Mouse (Mus musculus): ENCODE measurements around the gene Stk35. TPM values are rescaled to one million over a fixed set of nuclear protein-coding genes. Genes with fewer than 3 reads are reported as not detected.

The Stk35 gene
- polyA plus RNA-seq, 1 experiment: 8.9 TPM

DNA sequence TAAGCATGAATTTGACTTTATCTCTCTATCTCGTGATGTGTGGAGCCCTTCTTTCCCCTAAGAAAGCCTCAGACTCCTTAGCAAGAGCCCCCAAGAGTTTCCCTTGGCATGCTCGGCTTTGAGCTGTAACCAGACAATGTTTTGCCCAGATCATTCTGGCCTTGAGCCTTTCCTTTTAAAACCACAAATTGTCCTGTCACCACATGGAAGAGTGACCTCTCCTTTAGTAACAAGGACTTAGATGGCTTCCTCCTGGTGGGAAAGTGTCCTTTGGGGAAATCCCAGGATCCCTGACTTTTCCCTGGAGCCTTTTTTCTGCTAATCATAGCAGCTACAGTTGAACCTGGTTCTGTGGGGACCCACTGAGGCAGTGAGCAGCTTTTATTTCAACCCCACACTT lies 19.2 kb downstream of the Stk35 start:
- H3K36me3 ChIP-seq (ENCODE audit: control insufficient read depth, insufficient read depth, low read length): no peaks in the 10 kb centered on the region; the same call in 1 of the 2 replicates
- no peaks in the 10 kb centered on the region; the same call in 1 of the 2 replicates for H3K4me1 ChIP-seq (ENCODE audit: control insufficient read depth, insufficient read depth, insufficient read length)
- 66% methylated on average over 2 of the region's 2 CpGs for WGBS
- H3K4me3 ChIP-seq (ENCODE audit: extremely low read depth, insufficient read depth, insufficient read length): no peak overlapping the region
- no peak for DNase-seq (ENCODE audit: low read depth in 1 of 2, low spot score in 2 of 2)
- TF ChIP-seq POLR2A (IDR thresholded peaks at IDR 0.05; ENCODE audit: low read depth, low read length) (no peak), CTCF (IDR thresholded peaks at IDR 0.05; ENCODE audit: extremely low read depth, insufficient read depth, insufficient read length, insufficient replicate concordance) (no peak)
- H3K27ac ChIP-seq (ENCODE audit: insufficient read depth, low read length): no peak overlapping the region
- H3K27me3 ChIP-seq (ENCODE audit: control insufficient read depth, insufficient read depth, low read length): no peaks in the 10 kb centered on the region

DNA sequence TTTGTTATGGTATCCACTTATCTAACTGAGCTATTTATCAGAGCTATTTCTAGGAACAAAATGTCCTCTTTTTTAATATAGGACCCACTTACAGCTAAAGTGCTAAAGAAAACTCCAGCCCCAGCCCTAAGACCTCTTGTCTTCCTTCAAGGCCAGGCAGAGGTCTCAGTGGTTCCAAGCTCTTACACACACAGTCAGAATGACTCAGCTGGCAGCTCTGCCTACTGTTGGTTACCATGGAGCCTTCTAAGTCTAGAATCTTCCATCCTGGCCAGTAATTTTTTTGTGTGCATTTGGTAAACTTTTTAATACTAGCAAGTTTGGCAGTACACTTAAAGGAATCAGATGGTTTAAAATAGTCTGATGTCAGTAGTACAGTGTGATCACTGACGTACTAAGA lies 19.6 kb downstream of the Stk35 start:
- Histone ChIP-seq H3K27me3 (ENCODE audit: control insufficient read depth, insufficient read depth, low read length) (no peaks in the 10 kb centered on the region), H3K4me3 (ENCODE audit: extremely low read depth, insufficient read depth, insufficient read length) (no peak overlapping the region), H3K4me1 (ENCODE audit: control insufficient read depth, insufficient read depth, insufficient read length) (no peaks in the 10 kb centered on the region; the same call in 1 of the 2 replicates), H3K36me3 (ENCODE audit: control insufficient read depth, insufficient read depth, low read length) (no peaks in the 10 kb centered on the region; the same call in 1 of the 2 replicates), H3K27ac (ENCODE audit: insufficient read depth, low read length) (no peak overlapping the region)
- no peak for TF ChIP-seq POLR2A (IDR thresholded peaks at IDR 0.05; ENCODE audit: low read depth, low read length)
- TF ChIP-seq CTCF (IDR thresholded peaks at IDR 0.05; ENCODE audit: extremely low read depth, insufficient read depth, insufficient read length, insufficient replicate concordance): no peak
- no peak for DNase-seq (ENCODE audit: low read depth in 1 of 2, low spot score in 2 of 2)
- WGBS: 94% methylated on average over 1 of the region's 1 CpGs

DNA sequence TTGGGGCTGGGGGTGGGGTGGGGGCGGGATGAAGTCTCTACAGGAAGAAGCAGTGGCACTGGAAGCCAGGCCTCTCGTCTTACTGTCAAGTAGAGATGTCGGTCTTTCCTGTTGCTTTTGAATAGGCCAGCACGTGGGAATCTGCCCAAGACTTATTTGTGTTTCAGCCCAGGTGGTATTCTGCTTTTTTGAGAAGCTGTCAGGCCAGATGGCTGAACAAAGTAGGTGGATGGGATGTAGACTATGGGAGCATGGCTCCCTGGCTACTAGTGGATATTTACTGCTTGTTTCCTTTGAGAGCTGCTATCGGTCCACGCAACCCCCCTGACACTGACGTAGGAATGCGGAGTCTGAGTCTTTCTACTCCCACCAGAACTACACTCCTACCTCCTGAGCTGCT lies 20.7 kb downstream of the Stk35 start:
- no peak for DNase-seq (ENCODE audit: low read depth in 1 of 2, low spot score in 2 of 2)
- no peak for TF ChIP-seq POLR2A (IDR thresholded peaks at IDR 0.05; ENCODE audit: low read depth, low read length)
- TF ChIP-seq CTCF (IDR thresholded peaks at IDR 0.05; ENCODE audit: extremely low read depth, insufficient read depth, insufficient read length, insufficient replicate concordance): no peak
- H3K27ac ChIP-seq (ENCODE audit: insufficient read depth, low read length): no peak overlapping the region
- H3K36me3 ChIP-seq (ENCODE audit: control insufficient read depth, insufficient read depth, low read length): no peaks in the 10 kb centered on the region; the same call in 1 of the 2 replicates
- no peaks in the 10 kb centered on the region for H3K4me1 ChIP-seq (ENCODE audit: control insufficient read depth, insufficient read depth, insufficient read length)
- 78% methylated on average over 8 of the region's 8 CpGs for WGBS
- H3K27me3 ChIP-seq (ENCODE audit: control insufficient read depth, insufficient read depth, low read length): no peaks in the 10 kb centered on the region
- no peak overlapping the region for H3K4me3 ChIP-seq (ENCODE audit: extremely low read depth, insufficient read depth, insufficient read length)

DNA sequence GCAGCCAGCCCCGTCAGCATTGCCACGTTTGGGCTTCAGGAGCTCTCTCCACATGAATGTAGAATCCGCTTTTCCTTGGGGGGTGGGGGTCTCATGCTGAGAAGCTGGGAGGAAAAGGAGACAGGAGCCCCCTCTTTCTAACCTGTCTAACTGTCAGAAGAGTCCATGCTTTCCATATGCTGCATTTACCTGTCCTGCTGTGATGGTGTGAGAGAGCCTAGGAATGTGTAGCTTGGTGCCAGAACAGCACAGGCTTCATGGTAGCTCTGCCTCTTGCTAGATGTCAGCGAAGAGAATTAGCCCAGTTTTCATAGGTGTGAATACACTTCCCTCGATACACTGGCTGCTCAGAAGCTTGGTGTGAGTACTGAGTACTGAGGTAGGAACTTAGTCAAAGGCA lies 21.3 kb downstream of the Stk35 start:
- Histone ChIP-seq H3K27ac (ENCODE audit: insufficient read depth, low read length) (no peak overlapping the region), H3K4me1 (ENCODE audit: control insufficient read depth, insufficient read depth, insufficient read length) (no peaks in the 10 kb centered on the region), H3K27me3 (ENCODE audit: control insufficient read depth, insufficient read depth, low read length) (no peaks in the 10 kb centered on the region), H3K36me3 (ENCODE audit: control insufficient read depth, insufficient read depth, low read length) (no peaks in the 10 kb centered on the region; the same call in 1 of the 2 replicates), H3K4me3 (ENCODE audit: extremely low read depth, insufficient read depth, insufficient read length) (no peak overlapping the region)
- TF ChIP-seq POLR2A (IDR thresholded peaks at IDR 0.05; ENCODE audit: low read depth, low read length): no peak
- TF ChIP-seq CTCF (IDR thresholded peaks at IDR 0.05; ENCODE audit: extremely low read depth, insufficient read depth, insufficient read length, insufficient replicate concordance): no peak
- 96% methylated on average over 5 of the region's 5 CpGs for WGBS
- no peak for DNase-seq (ENCODE audit: low read depth in 1 of 2, low spot score in 2 of 2)

DNA sequence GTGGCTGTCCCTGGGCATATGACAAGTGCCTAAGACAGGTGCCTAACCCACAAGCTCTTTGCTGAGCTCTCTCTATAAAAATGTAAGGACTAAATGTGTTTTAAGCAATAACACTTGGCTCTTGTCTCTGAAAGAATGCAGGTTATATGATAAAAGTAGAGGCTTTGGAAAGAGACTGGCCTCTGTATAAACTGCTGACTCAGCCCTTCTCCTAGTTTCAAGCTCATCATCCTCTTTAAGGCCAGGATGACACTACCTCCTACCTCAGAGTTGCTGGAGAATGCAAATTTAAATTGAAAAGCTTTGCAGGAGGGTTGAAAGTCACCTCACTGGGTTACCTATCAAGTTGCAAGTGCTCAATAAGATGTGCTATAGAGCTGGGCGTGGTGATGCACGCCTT lies 23.0 kb downstream of the Stk35 start:
- Histone ChIP-seq H3K27me3 (ENCODE audit: control insufficient read depth, insufficient read depth, low read length) (no peaks in the 10 kb centered on the region), H3K4me1 (ENCODE audit: control insufficient read depth, insufficient read depth, insufficient read length) (no peaks in the 10 kb centered on the region), H3K36me3 (ENCODE audit: control insufficient read depth, insufficient read depth, low read length) (no peaks in the 10 kb centered on the region; the same call in 1 of the 2 replicates), H3K27ac (ENCODE audit: insufficient read depth, low read length) (no peak overlapping the region), H3K4me3 (ENCODE audit: extremely low read depth, insufficient read depth, insufficient read length) (no peak overlapping the region)
- 94% methylated on average over 2 of the region's 2 CpGs for WGBS
- DNase-seq (ENCODE audit: low read depth in 1 of 2, low spot score in 2 of 2): no peak
- TF ChIP-seq CTCF (IDR thresholded peaks at IDR 0.05; ENCODE audit: extremely low read depth, insufficient read depth, insufficient read length, insufficient replicate concordance) (no peak), POLR2A (IDR thresholded peaks at IDR 0.05; ENCODE audit: low read depth, low read length) (no peak)

DNA sequence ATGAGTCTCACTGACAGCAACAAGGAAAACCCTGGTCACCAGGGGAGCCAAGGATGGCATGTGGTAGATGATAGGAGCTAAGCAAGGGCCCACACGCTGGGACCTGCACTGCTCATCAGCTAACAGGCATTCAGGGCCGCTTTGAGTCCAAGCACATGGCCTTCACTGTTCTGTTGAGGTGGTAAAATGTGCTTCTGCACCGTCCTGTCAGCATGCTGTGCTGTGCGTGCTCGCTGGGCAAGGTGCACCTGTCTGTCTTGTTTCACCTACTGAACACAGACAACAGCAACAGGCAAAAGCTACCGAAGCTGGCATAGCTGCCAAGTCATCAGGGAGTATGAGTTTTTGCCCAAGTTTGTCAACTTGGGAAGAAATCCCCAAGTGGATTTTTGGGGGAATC lies 23.9 kb downstream of the Stk35 start:
- Histone ChIP-seq H3K27ac (ENCODE audit: insufficient read depth, low read length) (no peak overlapping the region), H3K36me3 (ENCODE audit: control insufficient read depth, insufficient read depth, low read length) (no peaks in the 10 kb centered on the region; the same call in 1 of the 2 replicates), H3K4me3 (ENCODE audit: extremely low read depth, insufficient read depth, insufficient read length) (no peak overlapping the region), H3K27me3 (ENCODE audit: control insufficient read depth, insufficient read depth, low read length) (no peaks in the 10 kb centered on the region), H3K4me1 (ENCODE audit: control insufficient read depth, insufficient read depth, insufficient read length) (no peaks in the 10 kb centered on the region)
- TF ChIP-seq POLR2A (IDR thresholded peaks at IDR 0.05; ENCODE audit: low read depth, low read length) (no peak), CTCF (IDR thresholded peaks at IDR 0.05; ENCODE audit: extremely low read depth, insufficient read depth, insufficient read length, insufficient replicate concordance) (no peak)
- DNase-seq (ENCODE audit: low read depth in 1 of 2, low spot score in 2 of 2): no peak
- WGBS: 92% methylated on average over 6 of the region's 6 CpGs

DNA sequence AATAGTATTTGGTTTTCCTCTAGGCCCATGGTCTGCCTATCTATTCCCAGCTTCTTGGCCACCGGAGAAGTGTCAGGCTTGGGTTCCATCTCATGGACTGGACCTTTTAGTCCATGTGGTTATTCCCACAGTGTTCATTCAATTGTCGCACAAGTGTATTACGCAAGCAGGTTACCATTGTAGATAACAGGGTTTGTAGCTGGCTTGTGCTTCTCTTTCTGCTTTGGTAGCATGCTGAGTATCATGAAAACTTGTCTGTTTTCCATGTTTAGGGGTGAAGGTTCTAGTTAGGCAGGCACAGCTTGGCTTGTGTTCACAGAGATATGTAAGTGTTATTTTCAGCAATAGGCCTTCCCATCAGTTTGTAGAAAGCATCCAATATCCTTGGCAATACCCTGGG lies 25.8 kb downstream of the Stk35 start:
- H3K4me1 ChIP-seq (ENCODE audit: control insufficient read depth, insufficient read depth, insufficient read length): no peaks in the 10 kb centered on the region

More for the DNA sequence above, 25.8 kb downstream of the Stk35 start:
- TF ChIP-seq POLR2A (IDR thresholded peaks at IDR 0.05; ENCODE audit: low read depth, low read length) (no peak), CTCF (IDR thresholded peaks at IDR 0.05; ENCODE audit: extremely low read depth, insufficient read depth, insufficient read length, insufficient replicate concordance) (no peak)
- H3K27me3 ChIP-seq (ENCODE audit: control insufficient read depth, insufficient read depth, low read length): no peaks in the 10 kb centered on the region
- H3K27ac ChIP-seq (ENCODE audit: insufficient read depth, low read length): no peak overlapping the region
- 98% methylated on average over 3 of the region's 3 CpGs for WGBS
- no peak for DNase-seq (ENCODE audit: low read depth in 1 of 2, low spot score in 2 of 2)
- H3K36me3 ChIP-seq (ENCODE audit: control insufficient read depth, insufficient read depth, low read length): peaks cover 4% of the 10 kb centered on the region
- no peak overlapping the region for H3K4me3 ChIP-seq (ENCODE audit: extremely low read depth, insufficient read depth, insufficient read length)

Data from spleen, adult 2 months (tissue).